17 mouse cellular contexts compared by ENCODE assay signal in genomic region chr1:31448913-31449312, GRCm38 (mm10).
"Had no signal": no experiment of that assay in that cellular context is flagged by ENCODE, and none has a peak within 500 bp of the region (broad histone marks: within the 10 kb centered on the region; RNA-seq: fewer than 3 reads in every experiment).

No protein-coding gene starts in this region.

- H3K27ac ChIP-seq: lung, embryonic 15.5 days; macrophage; midbrain, embryonic 13.5 days; midbrain, embryonic 15.5 days; neural tube, embryonic 12.5 days; stomach, embryonic 15.5 days; stomach, postnatal 0 days had no signal

- DNase-seq: lung, adult 2 months; lung, postnatal 14 days; lung, postnatal 36 days; right cerebral cortex, postnatal 14 days; thymus, adult 2 months; thymus, postnatal 25 days; thymus, postnatal 4 days had no signal

- H3K9ac ChIP-seq: lung, embryonic 15.5 days; midbrain, embryonic 13.5 days; midbrain, embryonic 15.5 days; neural tube, embryonic 12.5 days; stomach, embryonic 15.5 days had no signal

- H3K4me2 ChIP-seq: lung, embryonic 15.5 days; midbrain, embryonic 11.5 days; midbrain, embryonic 13.5 days; midbrain, embryonic 15.5 days; neural tube, embryonic 12.5 days; stomach, embryonic 15.5 days had no signal

- H3K27me3 ChIP-seq: lung, embryonic 15.5 days; megakaryocyte, embryonic 14.5 days; midbrain, embryonic 13.5 days; midbrain, embryonic 15.5 days; neural tube, embryonic 12.5 days; stomach, embryonic 15.5 days had no signal

- H3K9me3 ChIP-seq: lung, embryonic 15.5 days; megakaryocyte, embryonic 14.5 days; midbrain, embryonic 13.5 days; midbrain, embryonic 15.5 days; neural tube, embryonic 12.5 days; stomach, embryonic 15.5 days had no signal

- H3K36me3 ChIP-seq: lung, embryonic 15.5 days; midbrain, embryonic 13.5 days; midbrain, embryonic 15.5 days; neural tube, embryonic 12.5 days; stomach, embryonic 15.5 days had no signal

- H3K4me1 ChIP-seq: lung, embryonic 15.5 days; megakaryocyte, embryonic 14.5 days; midbrain, embryonic 13.5 days; midbrain, embryonic 15.5 days; neural tube, embryonic 12.5 days; stomach, embryonic 15.5 days had no signal

- H3K4me3 ChIP-seq: lung, embryonic 15.5 days; megakaryocyte, embryonic 14.5 days; midbrain, embryonic 13.5 days; midbrain, embryonic 15.5 days; neural tube, embryonic 12.5 days; stomach, embryonic 15.5 days had no signal

- ATAC-seq: lung, postnatal 0 days; midbrain, embryonic 13.5 days; midbrain, embryonic 15.5 days had no signal
